Mouse (Mus musculus): ENCODE measurements at regions not wholly inside any gene's neighbourhood (a gene's known extent, or its start where the extent isn't known, plus 50 kb on each side); places are given as distances from the start of the nearest gene placed in this dataset.

DNA sequence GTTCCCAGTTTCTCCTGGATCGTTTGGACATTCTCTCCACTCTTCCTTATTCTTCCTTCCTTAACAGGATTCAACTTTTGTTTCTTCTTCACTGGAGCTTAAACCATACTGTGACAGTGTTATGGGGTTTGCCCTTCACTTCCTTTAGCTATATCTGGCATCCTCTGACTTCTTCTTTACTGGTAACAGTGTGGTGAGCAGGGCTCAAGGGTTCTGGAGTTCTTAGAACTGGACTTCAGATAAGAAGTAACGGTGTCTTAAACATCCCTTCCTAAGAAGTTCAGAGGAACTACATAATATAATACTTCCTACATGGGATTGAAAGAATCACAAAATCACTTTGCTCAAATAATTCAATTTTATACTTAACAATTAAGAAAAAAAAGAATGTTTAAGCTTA lies 237.5 kb upstream of the Cited2 start:
- no peak for TF ChIP-seq CTCF (IDR thresholded peaks at IDR 0.05; ENCODE audit: low read depth)
- TF ChIP-seq EP300 (IDR thresholded peaks at IDR 0.05; ENCODE audit: low read depth), result no peak

All from liver, postnatal 0 days (tissue).